Mouse (Mus musculus) adrenal gland, adult 2 months (tissue): ENCODE data around the gene Poc1b. TPM values are rescaled to one million over a fixed set of nuclear protein-coding genes. Genes with fewer than 3 reads are reported as not detected.
"Not testable (repeated sequence)": the region's sequence is repeated elsewhere in the genome, so short reads cannot be mapped to it uniquely, and the experiment has no call there.

Source experiments
- DNase-seq: peaks from one replicate; pipeline ENCODE4 v3.0.0; 2021
- polyA plus RNA-seq: library from polyadenylated mRNA; depleted of rRNA; stranded (reverse); fragments of >200 nt; gene quantifications from 2 replicates; pipeline ENCODE4 v1.2.3, GENCODE M21; 2012
- total RNA-seq, 2 experiments: library from RNA; stranded (reverse); gene quantifications; 2 replicates each; pipeline ENCODE4 v1.2.3; 2021

Gene Poc1b
- total and polyA plus RNA-seq, 3 experiments, result 3.8 to 17.0 (median 13.5) TPM

- no peak for DNase-seq
These were observed 87.7 kb downstream of the Poc1b start for GRCm38 (mm10) chr10:99194451-99195055.

DNA sequence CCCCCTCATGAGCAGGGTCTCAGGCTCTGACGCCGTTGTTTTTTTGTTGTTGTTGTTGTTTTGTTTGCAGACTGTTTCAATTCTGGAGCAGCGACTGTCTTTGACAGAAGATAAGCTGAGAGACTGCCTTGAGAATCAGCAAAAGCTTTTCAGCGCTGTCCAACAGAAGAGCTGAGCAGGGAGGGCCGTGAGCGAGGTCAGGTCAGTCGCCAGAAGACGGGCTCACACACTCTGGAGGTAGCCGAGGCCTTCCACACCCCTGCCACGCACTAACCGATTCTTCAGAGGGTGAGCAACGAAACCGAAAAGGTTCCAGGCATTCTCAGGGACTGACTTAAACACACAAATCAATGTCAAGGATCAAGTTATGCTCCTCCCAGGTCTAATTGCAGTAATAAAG lies 89.7 kb downstream of the Poc1b start:
- DNase-seq, result no peak

- DNase-seq, result no peak
These were observed 90.3 kb downstream of the Poc1b start for GRCm38 (mm10) chr10:99197125-99197524.

DNA sequence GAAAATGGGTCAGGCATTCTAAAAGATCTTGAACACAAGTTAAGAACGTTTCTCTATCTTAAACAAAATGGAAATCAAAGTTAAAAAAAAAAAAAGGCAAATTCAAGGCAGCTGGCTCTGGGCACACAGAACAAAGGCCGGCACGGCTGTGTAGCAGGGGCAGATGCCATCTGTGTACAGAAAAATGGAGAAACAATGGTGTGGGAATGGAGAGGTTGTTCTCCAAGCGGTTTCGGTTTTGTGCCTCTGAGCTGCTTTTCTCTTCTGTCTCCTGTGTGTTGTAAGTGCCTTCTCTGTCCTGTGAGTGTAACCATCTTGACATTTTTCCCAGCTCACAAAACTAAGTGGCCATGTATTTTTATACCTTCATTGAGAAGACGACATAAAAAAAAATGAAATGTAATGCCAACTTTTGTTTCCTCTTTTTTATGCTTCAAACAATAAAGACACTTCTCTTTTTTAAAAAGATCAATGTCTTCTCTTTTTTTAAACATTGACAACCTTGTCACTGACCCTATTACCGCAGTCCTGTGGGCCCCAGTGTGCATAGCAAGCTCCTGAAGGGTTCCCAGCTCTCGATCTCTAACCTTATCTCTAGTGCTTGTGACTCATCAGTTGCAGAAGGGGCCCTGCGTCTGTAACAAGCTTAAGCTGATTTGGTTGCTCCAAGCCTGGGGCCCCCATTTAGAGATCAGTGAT lies 90.9 kb downstream of the Poc1b start:
- DNase-seq, result no peak

GRCm38 (mm10) chr10:99198946-99199345 lies 92.1 kb downstream of the Poc1b start:
- DNase-seq, result no peak

- no peak for DNase-seq
These were observed 94.1 kb downstream of the Poc1b start for GRCm38 (mm10) chr10:99200944-99201343.

DNA sequence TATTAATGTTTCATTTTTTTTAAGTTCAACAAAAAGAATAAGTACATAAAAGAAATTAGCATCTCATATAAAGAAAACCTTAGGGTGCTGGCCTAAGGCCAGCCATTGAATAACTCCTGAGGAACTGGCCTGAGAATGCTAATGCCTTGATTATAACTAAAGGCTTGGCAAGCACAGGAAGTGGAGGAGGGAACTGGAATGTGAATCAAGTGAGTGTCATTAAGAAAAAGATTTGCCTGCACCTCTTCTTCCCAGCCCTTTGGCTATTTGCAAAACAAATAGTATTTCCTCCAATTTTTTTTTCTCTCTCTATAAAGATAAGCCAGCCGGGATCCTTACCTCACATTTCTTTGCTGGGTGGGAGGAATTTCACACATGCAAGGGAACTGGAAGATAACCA lies 95.0 kb downstream of the Poc1b start:
- DNase-seq, result no peak

GRCm38 (mm10) chr10:99202363-99202762 lies 95.5 kb downstream of the Poc1b start:
- DNase-seq, result peak; percentile 51

GRCm38 (mm10) chr10:99203163-99203562 lies 96.3 kb downstream of the Poc1b start:
- no peak for DNase-seq

DNA sequence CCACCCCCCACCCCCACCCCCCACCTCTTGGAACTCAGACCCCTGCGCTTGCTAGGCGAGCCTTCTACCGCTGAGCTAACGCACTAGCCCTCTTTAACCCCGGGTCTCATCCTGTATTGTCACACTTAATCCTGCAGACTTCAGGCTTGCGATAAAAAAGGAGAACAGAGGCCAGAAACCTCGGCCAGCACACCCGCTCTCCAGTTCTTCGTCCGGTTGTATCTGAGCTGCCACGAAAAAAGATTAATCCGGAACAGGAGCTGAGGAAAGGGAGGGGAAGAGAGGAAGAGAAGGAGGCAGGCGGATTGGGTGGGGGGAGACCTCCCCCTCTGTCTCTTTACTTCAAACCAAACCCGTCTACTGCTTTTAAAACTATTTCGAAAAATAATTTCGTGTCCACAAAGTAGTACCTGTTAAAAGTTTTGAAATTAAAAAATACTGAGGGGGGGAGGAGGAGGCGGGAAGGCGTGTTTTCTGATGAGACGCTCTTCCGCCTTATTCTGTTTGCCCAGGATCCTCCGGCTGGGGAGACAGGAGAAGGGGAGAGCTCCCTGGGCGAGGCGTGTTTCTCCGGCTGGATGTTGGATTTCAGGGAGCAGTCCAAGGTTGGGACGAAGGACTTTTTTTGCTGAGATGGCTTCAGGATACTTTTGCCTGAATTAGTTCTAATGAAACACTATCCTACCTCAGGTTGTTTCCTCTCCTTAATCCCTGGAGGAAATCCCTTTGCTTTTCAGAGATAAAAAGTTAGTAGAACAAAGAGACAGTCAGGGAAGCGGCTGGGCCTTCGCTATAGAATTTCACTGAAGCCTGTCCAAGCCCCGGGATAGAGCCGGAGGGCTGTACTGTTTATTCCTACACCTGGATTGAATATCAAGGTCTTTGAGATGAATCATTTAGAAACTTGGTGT lies 97.0 kb downstream of the Poc1b start:
- DNase-seq, result peak; percentile 56

- peak; percentile 45 for DNase-seq
These were observed 97.7 kb downstream of the Poc1b start for GRCm38 (mm10) chr10:99204553-99204952.

DNA sequence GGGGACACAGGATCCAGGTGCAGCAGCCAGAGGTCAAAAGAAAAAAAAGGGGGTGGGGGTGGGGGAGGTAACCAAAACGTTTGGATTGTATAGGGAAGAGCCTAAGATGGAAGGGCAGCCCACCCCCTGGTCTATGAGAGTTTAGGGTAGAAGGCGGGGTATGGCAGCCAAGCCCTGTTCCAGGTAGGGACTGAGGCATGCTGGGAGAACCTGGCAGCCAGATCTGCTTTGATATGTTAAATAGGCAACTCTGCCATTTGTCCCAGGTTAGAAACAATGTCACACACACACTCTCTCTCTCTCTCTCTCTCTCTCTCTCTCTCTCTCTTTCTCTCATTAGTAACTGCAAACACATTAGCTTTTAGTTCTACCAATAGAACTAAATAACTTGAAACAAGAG lies 100.3 kb downstream of the Poc1b start:
- no peak for DNase-seq

GRCm38 (mm10) chr10:99209146-99209800 lies 102.4 kb downstream of the Poc1b start:
- DNase-seq, result peak; percentile 52

DNA sequence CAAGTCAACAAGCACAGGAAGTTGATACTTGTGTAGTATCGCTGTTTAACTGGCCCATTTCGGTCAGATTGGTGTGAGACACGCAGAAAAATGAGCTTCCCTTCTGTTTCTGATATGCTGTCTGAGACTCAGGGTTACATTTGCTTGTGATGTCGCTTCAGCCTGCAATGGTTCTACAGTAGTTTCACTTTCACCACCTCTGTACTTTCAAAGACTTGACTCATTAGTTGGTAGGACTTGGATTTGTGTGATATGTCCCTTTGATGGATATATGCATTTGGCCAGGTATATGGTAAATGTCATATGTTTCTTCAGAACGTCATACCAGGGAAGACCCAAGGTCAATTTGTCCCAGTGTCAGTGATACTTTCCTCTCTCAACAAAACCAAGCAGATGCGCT lies 104.2 kb downstream of the Poc1b start:
- no peak for DNase-seq

DNA sequence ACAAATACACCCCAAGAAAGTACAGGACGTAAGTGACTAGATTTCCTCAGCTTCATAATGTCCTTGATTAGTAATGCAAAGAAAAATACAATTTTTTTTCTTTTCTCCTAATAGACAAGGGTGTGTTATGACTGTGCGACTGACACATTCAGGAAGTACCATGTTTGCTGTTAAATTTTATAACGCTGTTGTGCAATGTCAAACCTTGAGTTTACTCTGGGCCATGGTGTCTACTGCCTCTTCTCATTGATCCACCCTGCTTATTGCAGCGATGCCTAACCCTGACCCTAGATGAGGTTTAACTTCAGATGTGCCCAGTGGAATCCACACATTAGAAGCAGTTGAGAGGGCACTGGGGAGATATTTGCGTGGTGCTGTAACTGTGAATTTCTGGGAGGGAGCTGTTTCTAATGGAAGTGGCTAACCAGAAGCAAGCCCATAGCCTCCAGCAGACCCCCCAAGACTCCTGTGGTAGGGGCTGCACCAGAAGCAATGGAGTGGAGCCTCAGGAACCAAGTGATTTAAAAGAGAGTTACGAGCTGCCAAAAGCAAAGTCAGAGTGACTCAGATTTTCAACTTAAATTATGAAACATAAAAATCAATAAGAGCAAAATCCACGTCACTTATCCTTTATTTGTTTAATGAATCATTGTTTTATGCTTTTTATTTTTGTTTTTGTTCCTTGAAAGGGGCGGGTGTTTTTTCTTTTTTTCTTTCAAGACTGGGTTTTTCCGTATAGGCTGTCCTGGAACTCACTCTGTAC lies 104.8 kb downstream of the Poc1b start:
- DNase-seq, result peak; percentile 47

- DNase-seq, result no peak
These were observed 107.8 kb downstream of the Poc1b start for GRCm38 (mm10) chr10:99214421-99215299.

DNA sequence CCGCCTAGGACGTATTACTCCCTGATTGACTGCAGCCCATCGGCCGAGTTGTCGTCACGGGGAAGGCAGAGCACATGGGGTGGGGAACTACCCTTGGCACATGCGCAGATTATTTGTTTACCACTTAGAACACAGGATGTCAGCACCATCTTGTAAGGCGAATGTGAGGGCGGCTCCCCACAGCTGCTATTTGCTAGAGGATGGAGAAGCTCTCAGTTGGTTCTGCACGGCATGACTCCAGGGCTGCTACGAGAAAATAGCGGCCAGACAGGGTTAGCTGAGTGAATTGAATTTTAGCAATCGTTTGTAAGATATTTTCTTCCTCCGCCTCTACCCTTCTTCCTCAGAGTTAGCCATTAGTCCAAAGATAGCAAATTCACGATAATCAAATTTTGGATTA lies 109.7 kb downstream of the Poc1b start:
- not testable (repeated sequence) for DNase-seq

DNA sequence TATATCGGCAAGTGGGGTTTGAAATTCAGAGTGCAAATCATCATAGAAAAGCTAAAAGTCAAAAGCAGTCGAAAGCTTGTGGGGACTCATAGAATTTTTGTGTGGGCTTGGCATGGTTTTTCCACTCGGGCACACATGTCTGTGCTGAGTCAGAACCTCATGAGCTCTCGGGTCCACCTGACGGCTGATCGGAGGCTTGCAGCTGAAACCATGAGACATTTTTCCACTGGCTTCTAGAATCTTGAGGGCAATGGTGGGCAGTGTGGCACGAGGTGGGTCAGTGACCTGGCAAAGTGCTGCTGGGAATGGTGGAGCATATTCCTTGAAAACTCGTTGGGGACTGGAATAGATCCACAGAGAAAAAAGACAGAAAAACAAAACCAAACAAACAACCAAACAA lies 114.7 kb downstream of the Poc1b start:
- DNase-seq, result no peak

- no peak for DNase-seq
These were observed 115.9 kb downstream of the Poc1b start for GRCm38 (mm10) chr10:99222726-99223125.

DNA sequence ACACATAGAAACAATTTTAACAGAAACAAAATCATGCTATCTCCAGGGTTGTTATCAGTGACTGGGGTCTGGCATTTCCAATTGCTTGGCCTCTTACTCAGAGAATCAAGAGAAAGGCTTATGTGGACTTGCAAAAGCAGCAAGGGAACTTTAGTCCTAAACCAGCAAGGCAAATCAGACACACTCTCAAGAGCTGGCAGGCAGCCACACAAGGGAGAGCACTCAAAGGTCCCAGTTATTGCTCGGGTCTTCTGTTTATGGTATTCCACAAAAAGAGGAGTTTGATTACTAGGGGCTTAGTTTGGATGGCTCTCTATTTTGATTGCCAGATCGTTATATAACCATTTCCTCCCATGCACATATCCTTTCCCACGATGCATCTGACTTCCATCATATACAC lies 117.4 kb downstream of the Poc1b start:
- no peak for DNase-seq

- DNase-seq, result no peak
These were observed 119.9 kb downstream of the Poc1b start for GRCm38 (mm10) chr10:99226782-99227181.
